Mouse (Mus musculus) limb, embryonic 15.5 days (tissue): ENCODE measurements at regions not wholly inside any gene's neighbourhood (a gene's known extent, or its start where the extent isn't known, plus 50 kb on each side); places are given as distances from the start of the nearest gene placed in this dataset.

Source experiments
- ATAC-seq: fragments of 200-750 bp; cut with Nextera tagmentation; 2 replicates; pipeline ENCODE4 v1.8.0; 2017; ENCODE audit warnings: low read depth, moderate TSS enrichment; ENCODE audit not compliant: insufficient number of reproducible peaks, low FRiP score, low TSS enrichment
- H3K27ac ChIP-seq: fragments of 300-500 bp; sonication (generic); 2 replicates; pipeline ENCODE4 v1.5.1; 2015; ENCODE audit warnings: moderate library complexity, mild to moderate bottlenecking, inconsistent platforms
- H3K27me3 ChIP-seq: fragments of 300-500 bp; sonication (generic); 2 replicates; pipeline ENCODE4 v1.6.1; 2015; ENCODE audit warnings: inconsistent platforms
- H3K36me3 ChIP-seq: fragments of 300-500 bp; sonication (generic); 2 replicates; pipeline ENCODE4 v1.6.1; 2015; ENCODE audit warnings: inconsistent platforms
- H3K4me1 ChIP-seq: fragments of 300-500 bp; sonication (generic); 2 replicates; pipeline ENCODE4 v1.6.1; 2015; ENCODE audit warnings: inconsistent platforms
- H3K4me2 ChIP-seq: fragments of 300-500 bp; sonication (generic); 2 replicates; pipeline ENCODE4 v1.6.1; 2015; ENCODE audit warnings: mild to moderate bottlenecking, inconsistent platforms
- H3K4me3 ChIP-seq: fragments of 300-500 bp; sonication (generic); 2 replicates; pipeline ENCODE4 v1.5.1; 2015; ENCODE audit warnings: mild to moderate bottlenecking, inconsistent platforms
- H3K9ac ChIP-seq: fragments of 300-500 bp; sonication (generic); 2 replicates; pipeline ENCODE4 v1.6.1; 2015; ENCODE audit warnings: inconsistent platforms
- H3K9me3 ChIP-seq: fragments of 300-500 bp; sonication (generic); 2 replicates; pipeline ENCODE4 v1.6.1; 2016; ENCODE audit warnings: inconsistent platforms
- WGBS: fragments of 180-500 bp; shearing (Covaris S2); methylation state at CpG from one replicate; pipeline ENCODE4 v1.1.7; 2015; 5-methylcytosine and 5-hydroxymethylcytosine counted together

DNA sequence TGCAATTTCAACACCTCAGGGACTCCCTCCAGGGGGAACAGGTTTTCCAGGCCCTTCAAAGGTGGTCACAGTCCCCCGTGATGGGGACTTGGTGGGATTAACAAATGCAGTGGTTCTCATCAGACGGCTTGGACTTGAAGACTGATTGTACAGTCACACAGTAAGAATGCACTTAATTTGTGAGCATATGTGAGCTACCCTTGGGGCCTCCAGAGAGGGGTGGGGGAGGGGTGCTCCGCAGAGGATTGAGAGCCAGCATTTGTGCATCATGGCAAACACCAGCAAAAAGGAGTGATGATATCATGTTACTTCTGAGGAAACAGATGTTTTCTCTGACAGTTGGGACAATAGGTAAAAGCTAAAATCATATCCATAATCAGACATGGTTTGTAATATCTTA lies 59.2 kb upstream of the Smarca2 start:
- WGBS = 22% methylated on average over 3 of the region's 3 CpGs
- H3K9ac ChIP-seq = no peak overlapping the region
- H3K4me2 ChIP-seq = no peak overlapping the region
- no peaks in the 10 kb centered on the region for H3K9me3 ChIP-seq
- H3K27me3 ChIP-seq = no peaks in the 10 kb centered on the region
- H3K4me3 ChIP-seq = no peak overlapping the region
- H3K4me1 ChIP-seq = peaks cover 36% of the 10 kb centered on the region
- H3K27ac ChIP-seq = no peak overlapping the region
- no peaks in the 10 kb centered on the region for H3K36me3 ChIP-seq
- no peak for ATAC-seq

DNA sequence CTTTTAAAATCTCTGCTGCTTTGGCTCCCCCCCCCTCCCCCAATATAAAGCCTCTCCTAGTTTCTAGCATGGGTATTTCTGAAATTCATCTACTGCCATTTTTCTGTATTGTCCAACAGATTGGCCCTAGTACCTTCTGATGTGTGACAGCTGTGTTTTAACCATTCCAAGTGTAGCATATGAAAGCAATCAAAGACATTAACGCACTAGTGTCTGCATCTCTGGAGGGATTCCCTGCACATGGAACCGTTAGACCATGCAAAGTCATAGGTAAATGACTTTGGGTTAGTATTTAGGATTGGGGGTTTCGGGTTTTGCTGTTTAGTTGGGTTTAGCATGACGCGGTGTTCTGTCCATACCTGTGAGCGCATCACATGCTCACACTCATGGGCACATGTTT lies 57.3 kb upstream of the Smarca2 start:
- Histone ChIP-seq H3K9me3 (no peaks in the 10 kb centered on the region), H3K4me2 (peak overlapping the region; percentile 31), H3K9ac (no peak overlapping the region), H3K4me1 (peaks cover 36% of the 10 kb centered on the region), H3K27ac (peak overlapping the region; percentile 69; the same call in 1 of the 2 replicates), H3K4me3 (no peak overlapping the region), H3K27me3 (no peaks in the 10 kb centered on the region), H3K36me3 (no peaks in the 10 kb centered on the region)
- 59% methylated on average over 6 of the region's 6 CpGs for WGBS
- no peak for ATAC-seq

DNA sequence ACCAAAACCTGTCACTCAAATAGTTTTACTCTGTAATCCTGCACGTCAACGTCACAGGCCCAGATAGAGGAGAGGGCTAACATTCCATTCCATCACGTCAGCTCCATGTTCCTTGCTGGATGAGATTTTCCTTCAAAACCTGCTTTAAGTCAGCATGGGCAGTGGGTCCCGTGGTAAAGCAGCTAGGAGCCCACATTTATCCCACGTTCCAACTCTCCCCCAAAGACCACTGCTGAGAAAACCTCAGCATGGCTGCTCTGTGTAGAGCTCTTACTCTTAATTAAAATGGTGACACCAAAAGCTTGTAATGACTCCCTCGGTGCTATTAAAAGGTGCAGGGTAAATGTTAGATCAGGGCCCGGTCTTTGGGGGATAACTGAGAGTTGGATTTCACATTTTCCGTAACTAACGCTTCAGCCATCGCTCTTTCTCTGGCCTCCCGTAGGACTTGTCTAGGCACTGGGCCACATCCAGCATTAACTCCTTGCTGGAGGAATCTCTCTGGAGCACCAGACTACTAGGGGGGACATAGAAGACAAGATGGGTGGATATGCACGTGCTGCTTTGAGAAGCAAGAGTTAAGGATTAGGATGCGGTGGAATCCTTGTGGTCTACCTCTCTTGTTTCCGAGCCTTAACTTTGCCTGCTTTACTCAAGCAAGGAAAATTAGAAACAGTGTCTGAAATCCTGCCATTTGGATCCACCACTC lies 56.1 kb upstream of the Smarca2 start:
- Histone ChIP-seq H3K9ac (no peak overlapping the region), H3K4me1 (peaks cover 36% of the 10 kb centered on the region), H3K27ac (peak overlapping the region; percentile 69), H3K4me3 (peak overlapping the region; percentile 13; the same call in 1 of the 2 replicates), H3K4me2 (peak overlapping the region; percentile 31), H3K36me3 (no peaks in the 10 kb centered on the region), H3K9me3 (no peaks in the 10 kb centered on the region), H3K27me3 (no peaks in the 10 kb centered on the region)
- 34% methylated on average over 14 of the region's 14 CpGs for WGBS
- ATAC-seq = peak; percentile 84

DNA sequence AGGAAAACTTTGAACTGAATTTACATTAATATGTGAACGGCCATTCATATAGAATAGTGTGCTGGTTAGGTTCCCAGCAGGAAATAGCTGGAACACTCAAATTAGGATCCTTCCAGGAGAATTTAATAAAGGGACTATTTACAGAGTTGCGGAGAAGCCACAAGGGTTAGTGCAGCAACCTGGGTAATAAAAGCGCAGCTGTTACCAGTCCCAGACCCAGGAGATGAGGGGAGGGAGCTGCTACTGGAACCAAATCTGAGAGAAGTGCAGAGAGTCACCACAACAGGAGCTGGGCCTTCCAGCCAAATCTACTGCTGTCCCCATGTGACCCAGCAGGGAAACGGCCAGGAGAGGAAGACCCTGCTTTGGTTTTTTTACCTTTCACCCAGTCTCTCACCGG lies 54.6 kb upstream of the Smarca2 start:
- Histone ChIP-seq H3K4me2 (no peak overlapping the region), H3K9ac (no peak overlapping the region), H3K27me3 (no peaks in the 10 kb centered on the region), H3K36me3 (no peaks in the 10 kb centered on the region), H3K4me1 (peaks cover 36% of the 10 kb centered on the region), H3K9me3 (no peaks in the 10 kb centered on the region), H3K4me3 (no peak overlapping the region), H3K27ac (peak overlapping the region; percentile 50; the same call in 1 of the 2 replicates)
- 24% methylated on average over 5 of the region's 5 CpGs for WGBS
- 0 out of 2 replicates have a peak, but pooled peaks have one; percentile 26 for ATAC-seq
